Mouse (Mus musculus) spleen, postnatal 36 days (tissue): ENCODE data around the gene Clic4.

ENCODE experiments used
- DNase-seq, 2 experiments: peaks; one replicate each; pipeline ENCODE4 v3.0.0; 2022; ENCODE audit warnings: low spot score in 2 of 2, mixed read lengths in 1 of 2

Gene Clic4

DNA sequence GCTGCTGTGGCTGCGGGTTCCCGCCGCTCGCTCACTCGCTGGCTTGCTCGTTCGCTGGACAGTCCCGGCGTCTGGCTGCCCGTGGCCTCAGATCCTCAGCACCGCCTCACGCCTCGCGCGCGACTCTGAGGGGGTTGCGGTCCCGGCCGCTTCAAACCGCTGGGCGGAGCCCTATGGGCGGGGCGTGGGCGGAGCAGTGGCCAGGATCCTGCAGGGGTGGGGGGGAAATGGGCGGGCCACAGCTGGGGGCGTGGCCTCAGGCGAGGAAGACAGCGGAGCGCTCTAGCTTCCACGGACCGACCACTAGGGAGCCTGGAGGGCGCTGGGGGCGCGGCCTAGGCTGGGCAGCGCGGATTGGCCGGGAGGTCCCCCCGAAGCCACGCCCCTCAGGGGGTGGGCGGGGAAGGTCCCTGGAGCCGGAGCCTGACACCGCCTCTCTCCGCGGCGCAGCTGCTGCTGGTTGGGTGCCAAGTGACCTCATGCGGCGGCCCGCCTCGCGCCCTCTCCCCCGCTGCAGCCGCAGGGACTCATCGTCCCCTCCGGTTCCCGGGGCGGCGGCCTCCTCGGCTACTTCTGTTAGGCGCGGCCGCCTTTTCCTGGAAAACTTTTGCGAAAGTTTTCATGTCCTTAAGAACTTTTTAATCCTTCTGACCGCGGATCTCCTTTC lies at the start of gene Clic4:
Clic4 (minus strand) TSS at position 175 of the 667 bp plus-strand sequence.
- DNase-seq, result peak; percentile 99 to 100

DNA sequence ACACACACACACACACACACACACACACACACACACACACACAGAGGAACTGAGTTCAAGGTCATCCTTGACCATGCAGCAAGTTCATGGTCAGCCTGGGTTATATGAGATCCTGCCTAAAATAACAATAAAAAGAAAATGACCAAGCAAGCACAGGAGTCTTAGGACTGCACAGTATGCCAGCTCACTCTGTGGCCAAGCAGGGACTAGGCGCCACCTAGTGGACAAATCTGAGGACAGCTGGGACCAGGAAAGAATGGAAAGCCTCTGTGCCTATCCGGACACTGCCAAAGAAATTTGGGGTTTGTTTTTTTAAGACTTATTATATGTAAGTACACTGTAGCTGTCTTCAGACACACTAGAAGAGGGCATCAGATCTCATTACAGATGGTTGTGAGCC lies 45.4 kb upstream of the Clic4 start:
- DNase-seq, result peak; percentile 49 to 55

DNA sequence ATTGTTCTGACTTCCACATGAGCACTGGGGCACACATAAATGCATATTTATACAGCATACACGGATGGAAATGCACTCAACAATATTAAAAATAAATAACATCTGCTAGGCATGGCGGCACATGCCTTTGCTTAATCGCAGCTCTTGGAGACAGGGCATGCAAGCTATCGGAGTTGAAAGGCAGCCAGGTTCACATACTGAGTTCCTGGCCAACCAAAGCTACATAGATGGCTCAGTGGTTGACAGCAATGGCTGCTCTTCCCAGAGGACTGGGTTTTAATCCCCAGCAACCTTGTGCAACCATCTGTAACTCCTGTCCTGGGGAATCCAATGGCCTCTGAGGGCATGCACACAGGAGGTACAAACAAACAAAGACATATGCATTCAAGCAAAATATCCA lies 44.9 kb upstream of the Clic4 start:
- no peak for DNase-seq

DNA sequence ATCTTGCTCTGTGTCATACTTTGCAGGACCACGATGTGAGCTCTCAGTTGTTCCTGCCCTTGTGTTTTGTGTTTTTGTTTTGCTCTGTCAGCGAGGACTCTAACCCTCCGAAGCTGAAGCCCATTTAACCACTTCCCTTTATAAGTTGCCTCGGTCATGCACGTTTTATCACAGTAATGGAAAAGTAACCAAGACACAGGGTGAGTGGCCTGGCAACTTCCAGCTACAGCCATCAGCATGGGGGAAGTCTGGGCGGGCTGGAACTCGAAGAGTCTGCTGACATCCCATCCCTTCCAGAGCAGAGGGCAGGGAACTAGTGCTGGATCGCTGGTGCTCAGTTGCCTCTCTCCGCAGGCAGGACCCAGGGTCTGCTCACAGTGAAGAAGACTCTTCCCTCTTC lies 42.7 kb upstream of the Clic4 start:
- DNase-seq, result no peak

DNA sequence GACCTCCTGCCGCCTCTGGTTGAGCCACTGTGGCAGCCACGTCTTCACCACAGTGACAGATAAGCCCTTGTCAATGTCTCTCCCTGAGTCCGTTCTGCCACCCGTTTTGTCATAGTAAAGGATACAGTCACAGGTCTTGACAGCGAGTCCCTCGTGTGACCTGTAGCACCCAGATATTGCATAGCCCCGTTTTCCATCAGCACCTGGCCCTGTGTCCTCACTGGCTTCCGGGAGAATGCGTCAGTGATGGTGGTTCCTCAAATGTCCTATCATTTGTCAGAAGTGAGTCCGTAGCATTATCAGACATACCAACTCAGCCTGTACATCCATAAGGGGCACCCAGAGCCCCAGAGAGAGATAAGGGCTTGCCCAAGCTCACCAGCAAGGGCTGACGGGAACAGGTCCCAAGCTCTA lies 41.8 kb upstream of the Clic4 start:
- DNase-seq, result no peak

DNA sequence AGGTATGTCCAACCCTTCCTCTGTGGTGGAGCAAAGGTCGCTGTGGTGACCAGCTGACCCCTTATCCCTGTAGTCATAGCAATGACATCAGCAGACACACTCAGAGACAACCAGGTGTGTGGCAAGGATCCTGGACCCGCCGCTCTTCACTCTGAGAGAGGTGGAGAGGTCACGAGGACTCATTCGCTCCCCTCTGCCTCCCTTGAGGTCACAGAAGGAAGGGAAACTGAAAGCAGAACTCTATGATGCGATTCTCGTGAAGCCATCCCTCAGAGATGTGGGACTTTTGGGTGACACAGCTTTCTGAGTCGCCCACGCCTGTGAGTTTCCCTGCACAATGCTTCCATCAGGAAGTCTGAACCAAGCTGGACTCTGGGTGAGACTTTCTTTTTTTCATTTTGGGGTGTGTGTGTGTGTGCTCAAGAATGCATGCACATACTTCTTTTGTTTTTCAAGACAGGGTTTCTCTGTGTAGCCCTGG lies 41.2 kb upstream of the Clic4 start:
- DNase-seq, result peak; percentile 80 to 85

DNA sequence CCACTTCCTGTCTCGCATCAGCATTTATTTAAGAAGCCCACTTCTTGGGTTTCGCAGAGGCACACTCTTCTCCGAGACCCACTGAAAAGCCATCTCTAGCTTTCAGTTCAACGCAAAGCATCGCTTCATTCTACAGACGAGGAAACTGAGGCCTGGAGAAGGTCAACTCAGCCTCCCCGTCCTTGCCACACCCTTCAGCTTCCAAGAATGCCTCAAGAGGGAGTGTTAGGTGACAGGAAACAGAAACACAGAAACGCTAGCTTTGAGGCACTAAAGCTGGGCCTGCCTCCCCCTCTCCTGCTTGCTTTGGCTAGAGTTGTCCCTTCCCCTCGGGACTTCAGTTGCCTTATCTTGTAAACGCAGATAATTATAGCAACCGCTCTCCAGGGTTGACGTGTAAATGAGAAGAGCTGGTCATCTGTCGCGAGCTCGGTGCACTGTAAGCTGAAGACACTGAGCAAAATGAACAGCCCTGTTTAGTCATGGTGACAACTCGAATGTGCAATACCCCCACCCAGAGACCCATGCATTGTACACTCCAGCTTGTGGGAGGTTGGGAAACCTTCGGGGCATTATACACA lies 40.6 kb upstream of the Clic4 start:
- peak; percentile 26 to 35 for DNase-seq

DNA sequence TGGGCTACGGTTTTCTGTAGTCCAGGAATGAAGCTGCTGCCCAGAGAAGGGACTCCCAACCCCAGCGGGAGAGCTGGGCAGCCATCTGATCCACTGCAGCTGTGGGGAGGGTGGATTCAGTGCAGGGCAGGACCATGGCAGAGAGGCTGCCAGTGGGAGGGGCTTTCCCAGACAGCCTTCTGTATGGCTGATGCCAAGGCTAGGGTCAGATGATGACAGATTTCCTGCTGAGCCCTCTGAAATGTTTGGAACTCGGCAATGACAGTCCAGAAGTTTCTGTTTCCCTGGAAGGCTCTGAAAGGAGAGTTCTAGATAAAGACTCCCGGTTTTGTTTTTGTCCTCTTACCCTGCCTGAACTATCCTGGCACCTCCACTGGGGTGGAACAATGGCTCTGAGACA lies 40.1 kb upstream of the Clic4 start:
- peak; percentile 43 to 56 for DNase-seq

DNA sequence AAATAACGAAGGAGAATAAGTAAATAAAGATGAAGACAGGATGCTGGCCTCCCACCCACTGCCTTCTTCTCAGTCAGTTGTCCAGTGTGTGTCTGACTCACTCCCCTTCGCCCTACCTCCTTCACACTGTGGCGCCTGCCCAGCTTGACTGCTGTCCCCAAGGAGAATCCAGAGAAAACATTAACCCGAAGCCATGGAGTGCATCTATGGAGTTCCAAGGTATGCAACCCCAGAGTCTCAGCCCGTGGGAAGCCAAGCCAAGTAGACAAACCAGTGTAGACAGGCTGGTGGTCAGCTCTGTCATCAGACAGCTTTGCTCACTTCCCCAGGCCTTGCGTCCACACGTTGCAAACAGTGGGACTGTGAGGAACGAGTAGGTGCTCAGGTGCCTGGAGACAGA lies 37.8 kb upstream of the Clic4 start:
- no peak for DNase-seq

DNA sequence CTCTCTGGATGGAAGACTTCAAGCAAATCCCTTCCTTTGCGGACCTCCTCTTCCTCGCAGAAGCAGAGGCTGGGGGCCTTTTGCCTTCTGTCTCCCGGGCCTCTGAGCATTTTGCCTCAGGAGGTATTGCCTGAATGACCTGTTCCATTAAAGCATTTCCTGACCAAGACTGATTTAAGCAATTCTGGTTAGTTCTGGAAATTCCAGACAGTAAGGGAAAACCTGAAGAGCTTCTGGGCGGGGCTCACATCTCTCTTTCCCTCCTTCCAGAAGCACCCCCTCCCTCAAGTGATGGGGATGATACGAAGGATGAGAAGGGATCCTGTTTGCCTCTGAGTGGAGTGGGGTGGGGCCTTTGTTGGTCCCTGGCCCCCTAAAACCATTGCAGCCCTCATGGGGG lies 37.1 kb upstream of the Clic4 start:
- no peak for DNase-seq

DNA sequence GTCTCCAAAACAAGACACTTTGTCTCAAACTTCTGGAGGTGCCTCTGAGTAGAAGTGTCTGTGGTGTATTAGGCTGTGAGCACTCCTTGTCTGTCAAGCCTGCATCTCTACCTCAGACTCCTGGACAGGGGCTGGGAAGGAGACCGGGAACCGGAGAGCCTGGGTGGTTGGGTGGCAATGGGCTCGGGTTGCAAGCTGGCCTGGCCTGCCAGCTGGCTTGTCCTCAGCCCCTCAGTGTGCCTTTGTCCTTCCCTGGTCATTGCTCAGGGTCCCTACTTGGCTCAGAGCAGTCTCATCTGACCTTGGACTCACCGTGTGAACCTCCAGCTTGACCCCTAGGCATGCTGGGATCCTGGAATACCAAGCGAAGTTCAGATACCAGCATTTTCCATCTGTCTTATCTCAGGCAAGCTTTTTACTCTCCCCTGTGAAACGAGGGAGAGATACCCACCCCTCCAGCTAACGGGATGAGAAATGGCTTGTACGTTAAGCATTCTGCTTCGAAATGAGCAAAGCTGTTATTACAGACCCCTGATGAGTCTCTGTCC lies 36.6 kb upstream of the Clic4 start:
- no peak for DNase-seq

DNA sequence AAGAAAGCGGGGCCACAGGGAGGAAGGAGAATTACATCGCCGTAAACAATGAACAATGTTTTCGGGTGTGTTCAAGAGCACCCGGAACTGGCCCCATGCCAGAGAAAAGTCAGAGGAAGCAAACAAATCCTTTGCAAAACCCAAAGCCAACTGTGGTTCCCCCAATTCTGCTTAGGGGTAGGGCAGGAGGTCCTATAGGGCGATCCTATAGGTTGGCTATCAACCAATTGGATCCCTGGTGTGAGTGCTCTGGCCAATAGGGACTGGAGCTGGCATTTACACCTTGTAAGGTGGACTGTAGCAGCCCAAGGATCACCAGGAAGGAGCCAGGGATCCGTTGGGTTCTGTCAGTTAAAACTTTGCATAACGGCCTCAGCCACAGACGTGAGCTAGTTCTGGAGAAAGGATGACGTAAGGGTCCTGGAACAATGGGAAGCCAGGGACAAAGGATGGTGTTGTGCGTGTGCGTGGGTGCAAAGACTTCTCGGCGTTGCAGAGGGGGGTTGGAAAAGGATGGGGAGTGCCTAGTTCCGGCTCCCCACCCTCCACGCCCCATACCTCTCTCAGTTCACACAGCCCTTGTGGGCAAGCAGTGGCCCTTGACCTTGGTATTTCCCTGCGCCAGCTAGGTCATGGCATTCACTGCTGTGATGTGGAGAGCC lies 34.5 kb upstream of the Clic4 start:
- DNase-seq, result no peak

DNA sequence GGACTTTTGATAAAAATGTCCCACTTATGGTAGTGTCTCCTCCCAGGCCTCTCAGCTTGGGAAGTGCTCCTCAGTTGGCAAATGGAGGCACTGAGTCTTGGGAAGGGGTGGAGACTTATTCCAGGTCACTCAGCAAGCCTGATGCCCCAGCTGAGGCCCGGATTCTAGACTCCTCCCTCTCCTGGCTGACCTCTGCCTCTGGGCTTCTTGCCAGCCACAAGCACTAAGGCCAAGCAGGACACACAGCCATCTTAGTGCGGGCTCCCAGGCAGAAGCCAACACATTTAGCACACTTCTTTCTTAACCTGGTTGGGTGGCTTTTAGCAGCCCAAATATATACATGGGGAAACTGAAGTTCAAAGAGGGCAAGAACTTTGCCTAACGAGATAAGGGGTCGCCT lies 33.9 kb upstream of the Clic4 start:
- no peak for DNase-seq

DNA sequence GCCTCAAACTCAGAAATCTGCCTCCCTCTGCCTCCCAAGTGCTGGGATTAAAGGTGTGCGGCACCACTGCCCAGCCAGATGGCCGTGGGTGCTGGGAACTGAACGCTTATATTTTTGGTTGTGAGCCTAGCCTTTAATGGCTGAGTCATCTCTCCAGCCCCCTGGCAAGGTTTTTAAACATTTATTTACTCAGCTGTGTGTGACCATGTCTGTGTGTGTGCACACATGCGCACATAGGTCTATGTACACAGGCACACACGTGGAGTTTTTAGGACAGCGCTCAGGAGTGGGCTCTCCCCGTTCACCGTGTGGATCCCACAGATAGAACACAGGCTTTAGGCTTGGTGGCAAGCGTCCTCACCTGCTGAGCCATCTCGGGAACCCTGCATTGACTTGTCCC lies 29.6 kb upstream of the Clic4 start:
- no peak for DNase-seq

DNA sequence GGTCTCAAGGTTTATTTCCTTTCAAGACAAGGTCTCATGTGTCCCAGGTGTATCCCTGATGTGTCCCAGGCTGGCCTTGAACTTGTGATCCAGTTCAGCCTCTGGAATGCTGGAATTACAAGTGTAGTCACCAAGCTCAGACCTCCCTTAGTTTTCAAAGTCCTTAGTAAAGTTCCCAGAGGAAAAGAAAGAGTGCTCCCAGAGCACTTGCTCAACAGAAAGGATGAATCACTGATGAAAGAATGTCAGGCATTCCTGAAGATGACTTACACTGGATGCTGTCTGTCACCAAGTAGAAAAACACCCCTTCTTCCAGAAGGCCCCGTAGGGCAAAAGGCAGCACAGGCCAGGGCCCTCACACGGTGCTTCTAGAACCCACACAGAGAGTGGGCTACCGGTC lies 28.6 kb upstream of the Clic4 start:
- DNase-seq, result no peak

DNA sequence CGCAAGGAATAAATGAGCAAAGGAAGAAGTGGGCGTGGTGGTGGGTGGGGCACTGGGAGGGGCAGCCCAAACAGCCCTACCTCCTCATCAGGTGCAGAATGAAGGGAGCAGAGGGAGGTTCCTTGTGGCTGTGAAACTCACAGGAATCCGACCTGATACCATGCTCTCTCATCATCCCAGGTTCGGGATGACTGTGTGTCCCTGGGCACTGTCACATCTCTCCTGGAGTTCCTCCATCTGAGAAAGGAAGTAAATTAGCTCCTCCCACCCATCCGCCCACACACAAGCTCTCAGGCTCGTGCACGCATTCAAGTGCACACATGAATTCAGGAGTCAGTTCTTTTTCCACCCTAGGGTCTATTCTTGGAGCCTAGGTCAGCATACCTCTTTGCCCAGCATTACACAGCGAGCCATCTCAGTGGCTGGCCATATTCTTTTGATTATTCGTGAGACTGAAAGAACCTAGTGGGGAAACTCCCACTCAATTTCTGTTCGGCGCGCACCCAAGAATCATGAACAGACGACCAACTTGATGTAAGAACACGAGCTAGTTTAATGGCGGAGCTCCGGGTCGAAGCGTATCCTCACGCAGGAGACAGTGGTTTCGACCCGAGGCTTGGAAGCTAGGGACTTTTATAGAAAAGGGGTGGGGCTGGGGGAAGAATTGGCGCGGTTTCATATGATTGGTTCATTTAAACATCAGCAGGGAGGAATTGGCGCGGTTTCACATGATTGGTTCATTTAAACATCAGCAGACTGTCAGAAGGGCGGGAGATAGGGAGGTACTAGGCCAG lies 27.8 kb upstream of the Clic4 start:
- DNase-seq, result peak in 1 of 2 experiments; percentile 51

DNA sequence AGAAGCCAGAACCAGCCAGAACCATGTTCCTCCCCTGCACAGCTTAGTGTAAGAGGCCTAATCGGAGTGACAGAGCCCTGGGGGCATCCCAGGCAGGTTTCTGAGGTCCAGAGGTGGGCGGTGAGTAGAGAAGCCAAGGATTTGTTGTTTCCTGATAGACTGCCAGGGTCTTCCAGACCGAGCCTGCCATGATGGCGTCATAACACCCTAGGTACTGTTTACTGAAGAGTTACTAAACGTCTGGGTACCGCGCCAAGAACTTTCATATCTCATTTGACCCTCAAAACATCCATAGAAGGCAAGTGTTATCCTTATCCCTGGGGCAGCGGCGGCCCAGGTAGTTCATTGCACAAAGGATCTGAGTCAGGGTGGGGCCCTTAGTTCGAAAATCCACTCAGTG lies 26.1 kb upstream of the Clic4 start:
- no peak for DNase-seq

DNA sequence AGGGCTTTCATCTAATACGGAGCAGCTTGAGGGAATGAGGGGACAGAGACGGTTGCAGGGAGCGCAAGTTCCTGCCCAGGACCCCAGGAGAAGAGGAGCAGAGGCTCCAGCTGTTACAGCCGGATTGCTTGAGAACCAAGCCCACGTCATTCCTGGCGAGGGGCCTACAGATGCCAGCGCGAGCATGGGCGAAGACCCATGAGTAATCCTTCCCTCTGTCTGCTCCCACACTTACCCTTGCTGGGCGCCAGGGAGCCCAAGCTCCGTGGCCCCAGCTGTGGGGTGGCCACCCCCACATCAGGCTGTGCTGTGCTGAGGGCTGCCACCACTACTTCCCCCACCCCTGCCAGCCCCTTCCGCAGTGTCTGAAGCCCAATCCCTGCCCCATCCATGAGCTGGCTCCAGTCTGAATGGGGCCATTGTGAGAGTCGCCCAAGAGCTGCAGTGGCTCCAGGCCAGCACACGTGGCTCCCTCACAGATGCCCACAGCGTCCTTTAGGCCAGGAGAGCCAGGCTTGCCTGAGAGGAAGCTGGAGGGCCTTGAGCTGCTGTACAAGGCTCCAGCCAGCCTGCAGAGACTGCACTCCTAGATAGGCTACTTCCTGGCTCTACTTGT lies 25.4 kb upstream of the Clic4 start:
- no peak for DNase-seq

DNA sequence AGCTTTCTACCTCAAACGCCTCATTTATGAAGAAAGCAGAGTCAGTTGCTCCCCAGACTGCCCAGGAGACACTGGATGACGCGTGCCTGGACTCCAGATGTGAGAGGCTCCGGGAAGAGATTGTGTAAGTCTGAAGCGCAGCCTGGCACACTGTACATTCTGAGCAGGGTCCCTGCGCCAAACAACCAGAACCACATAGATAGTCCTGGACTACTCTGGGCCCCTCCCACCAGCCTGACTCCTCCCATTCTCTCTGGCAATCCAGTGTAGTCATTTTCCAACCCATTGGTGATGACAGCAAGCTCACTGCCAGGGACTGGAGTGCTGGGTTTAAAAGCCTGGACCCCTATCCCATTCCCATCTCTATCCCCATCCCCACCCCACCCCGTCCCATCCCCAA lies 24.5 kb upstream of the Clic4 start:
- DNase-seq, result no peak

DNA sequence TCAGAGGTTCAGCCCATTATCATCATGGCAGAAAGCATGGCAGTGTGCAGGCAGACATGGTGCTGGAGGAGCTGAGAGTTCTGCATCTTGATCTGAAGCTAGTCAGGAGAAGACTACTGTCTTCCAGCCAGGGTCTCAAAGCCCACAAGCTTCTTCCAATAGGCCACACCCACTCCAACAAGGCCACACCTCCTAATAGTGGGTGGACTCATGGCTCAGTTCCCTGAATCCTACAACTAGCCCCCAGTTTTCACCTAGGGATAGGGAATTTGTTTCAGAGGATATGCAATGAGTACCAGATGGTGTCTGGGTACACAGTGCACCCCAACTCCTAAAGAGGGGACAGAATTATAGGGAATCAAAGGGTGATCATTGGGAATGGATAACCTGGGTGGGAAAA lies 24.0 kb upstream of the Clic4 start:
- DNase-seq, result no peak

DNA sequence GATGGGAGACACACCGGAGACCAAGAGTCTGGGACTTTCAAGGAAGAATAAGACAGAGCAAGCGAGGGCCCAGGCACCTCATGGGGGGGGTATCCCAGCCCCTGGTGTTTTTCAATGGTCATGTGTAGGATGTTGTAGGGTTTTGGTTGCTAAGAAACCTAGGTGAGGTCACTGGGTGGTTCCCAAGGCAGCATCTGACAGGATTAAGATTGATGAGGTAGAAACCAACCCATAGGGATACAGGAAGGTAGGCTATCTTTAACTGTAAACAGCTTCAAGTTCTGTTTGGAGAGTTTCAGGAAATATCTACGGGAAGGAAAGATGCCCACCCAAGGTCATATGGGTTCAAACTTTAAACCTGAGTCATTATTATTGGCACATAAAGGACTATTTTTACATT lies 21.2 kb upstream of the Clic4 start:
- DNase-seq, result no peak
